Mouse (Mus musculus) G1E (cell line): Measurements from ENCODE around the gene Fblim1.

Source experiments
- CTCF ChIP-seq: IDR thresholded peaks from 2 replicates; pipeline ENCODE4 v1.5.1; 2012; ENCODE audit warnings: low read depth, low read length, inconsistent platforms, mixed read lengths
- GATA1 ChIP-seq: IDR thresholded peaks from 2 replicates; pipeline ENCODE4 v1.6.1; 2012; ENCODE audit warnings: borderline replicate concordance, low read length, inconsistent platforms, mixed read lengths
- GATA2 ChIP-seq: IDR thresholded peaks from 2 replicates; pipeline ENCODE4 v1.6.1; 2012; ENCODE audit warnings: low read depth, low read length, inconsistent platforms, borderline replicate concordance
- POLR2AphosphoS5 ChIP-seq: IDR thresholded peaks from 2 replicates; pipeline ENCODE4 v1.6.1; 2012; ENCODE audit warnings: low read depth, low read length, inconsistent platforms; ENCODE audit not compliant: insufficient replicate concordance
- TAL1 ChIP-seq: conservative IDR thresholded peaks from 2 replicates; pipeline ENCODE4 v1.6.1; 2012; ENCODE audit warnings: low read depth, low read length, inconsistent platforms, mixed read lengths

DNA sequence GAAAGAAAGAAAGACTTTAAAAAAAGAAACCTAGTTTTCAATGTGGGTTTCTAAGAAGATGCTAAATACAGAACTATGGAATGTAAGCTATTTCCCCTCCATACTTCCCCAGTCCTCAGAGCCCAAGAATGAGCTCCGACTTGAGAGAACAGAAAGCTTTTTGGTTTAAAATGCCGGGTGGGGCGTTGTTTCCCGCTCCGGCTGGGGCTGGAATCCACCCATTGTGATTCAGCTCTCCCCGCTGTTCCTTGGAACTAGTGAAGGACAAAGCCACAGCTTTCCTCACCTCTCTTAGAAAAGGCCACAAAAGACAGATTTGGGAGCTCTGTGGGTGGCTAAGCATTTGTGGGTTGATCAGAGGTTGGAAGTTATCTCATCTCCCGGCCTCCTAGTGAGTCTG, 40.6 kb downstream of the Fblim1 start:
- TF ChIP-seq GATA1 (no peak), CTCF (no peak), TAL1 (no peak), POLR2AphosphoS5 (no peak), GATA2 (no peak)
